Mouse (Mus musculus) large intestine, adult 2 months (tissue): ENCODE data around the gene Adamts2. TPM values are rescaled to one million over a fixed set of nuclear protein-coding genes. Genes with fewer than 3 reads are reported as not detected.

ENCODE experiments used
- DNase-seq: peaks from one replicate; pipeline ENCODE4 v3.0.0-alpha.2; 2012; ENCODE audit warnings: low read depth, low spot score
- WGBS: fragments of 180-500 bp; shearing (Covaris S2); methylation state at CpG from one replicate; pipeline ENCODE4 v1.1.7; 2018; 5-methylcytosine and 5-hydroxymethylcytosine counted together
- polyA plus RNA-seq: library from polyadenylated mRNA; depleted of rRNA; stranded (reverse); fragments of >200 nt; gene quantifications from 2 replicates; pipeline ENCODE4 v1.2.3, GENCODE M21; 2012

The Adamts2 gene
- polyA plus RNA-seq, 1 experiment = 2.9 TPM

GRCm38 (mm10) chr11:50669542-50670362, 67.9 kb downstream of the Adamts2 start:
- no peak for DNase-seq
- 65% methylated on average over 9 of the region's 9 CpGs for WGBS

GRCm38 (mm10) chr11:50670363-50670725, 68.5 kb downstream of the Adamts2 start:
- 64% methylated on average over 5 of the region's 5 CpGs for WGBS
- no peak for DNase-seq

- no peak for DNase-seq
- WGBS = 76% methylated on average over 1 of the region's 1 CpGs
Observed at GRCm38 (mm10) chr11:50670881-50671280, 69.0 kb downstream of the Adamts2 start.

GRCm38 (mm10) chr11:50671376-50671775, 69.5 kb downstream of the Adamts2 start:
- WGBS = 46% methylated on average over 2 of the region's 2 CpGs
- DNase-seq = no peak

GRCm38 (mm10) chr11:50671820-50672310, 70.0 kb downstream of the Adamts2 start:
- 74% methylated on average over 7 of the region's 7 CpGs for WGBS
- DNase-seq = no peak

- DNase-seq = no peak
- 41% methylated on average over 7 of the region's 7 CpGs for WGBS
Observed at GRCm38 (mm10) chr11:50672866-50673265, 71.0 kb downstream of the Adamts2 start.

GRCm38 (mm10) chr11:50673525-50674250, 71.8 kb downstream of the Adamts2 start:
- WGBS = 65% methylated on average over 7 of the region's 7 CpGs
- DNase-seq = no peak

- DNase-seq = no peak
- 67% methylated on average over 9 of the region's 9 CpGs for WGBS
Observed at GRCm38 (mm10) chr11:50674390-50674789, 72.5 kb downstream of the Adamts2 start.

GRCm38 (mm10) chr11:50678650-50679049, 76.8 kb downstream of the Adamts2 start:
- no peak for DNase-seq
- 92% methylated on average over 10 of the region's 10 CpGs for WGBS

- WGBS = 87% methylated on average over 7 of the region's 7 CpGs
- DNase-seq = no peak
Observed at GRCm38 (mm10) chr11:50681940-50682339, 80.1 kb downstream of the Adamts2 start.

- no peak for DNase-seq
- 73% methylated on average over 2 of the region's 2 CpGs for WGBS
Observed at GRCm38 (mm10) chr11:50683821-50684220, 81.9 kb downstream of the Adamts2 start.

- no peak for DNase-seq
- WGBS = 89% methylated on average over 3 of the region's 3 CpGs
Observed at GRCm38 (mm10) chr11:50688584-50688983, 86.7 kb downstream of the Adamts2 start.

GRCm38 (mm10) chr11:50689672-50690071, 87.8 kb downstream of the Adamts2 start:
- 95% methylated on average over 4 of the region's 4 CpGs for WGBS
- DNase-seq = no peak

GRCm38 (mm10) chr11:50699971-50700370, 98.1 kb downstream of the Adamts2 start:
- 82% methylated on average over 12 of the region's 12 CpGs for WGBS
- DNase-seq = no peak

- 76% methylated on average over 8 of the region's 8 CpGs for WGBS
- no peak for DNase-seq
Observed at GRCm38 (mm10) chr11:50700496-50700895, 98.6 kb downstream of the Adamts2 start.

GRCm38 (mm10) chr11:50703397-50703796, 101.5 kb downstream of the Adamts2 start:
- no peak for DNase-seq
- WGBS = 72% methylated on average over 7 of the region's 7 CpGs

- WGBS = 64% methylated on average over 2 of the region's 2 CpGs
Observed at GRCm38 (mm10) chr11:50704511-50704910, 102.6 kb downstream of the Adamts2 start.

GRCm38 (mm10) chr11:50707259-50707658, 105.4 kb downstream of the Adamts2 start:
- DNase-seq = no peak
- 67% methylated on average over 1 of the region's 1 CpGs for WGBS

More at GRCm38 (mm10) chr11:50704511-50704910, 102.6 kb downstream of the Adamts2 start:
- DNase-seq = no peak

GRCm38 (mm10) chr11:50713610-50714202, 111.8 kb downstream of the Adamts2 start:
- no peak for DNase-seq
- WGBS = 39% methylated on average over 21 of the region's 21 CpGs

GRCm38 (mm10) chr11:50715091-50715490, 113.2 kb downstream of the Adamts2 start:
- 58% methylated on average over 6 of the region's 6 CpGs for WGBS
- DNase-seq = no peak
